Mouse (Mus musculus) liver, adult 2 months (tissue): ENCODE data around the gene Car14.

Source experiments
- CTCF ChIP-seq: fragments of 200-500 bp; IDR thresholded peaks from 2 replicates; pipeline ENCODE4 v1.5.1; 2011; ENCODE audit warnings: low read depth, low read length, control low read depth
- POLR2A ChIP-seq: fragments of 200-500 bp; IDR thresholded peaks from 2 replicates; pipeline ENCODE4 v1.6.1; 2011; ENCODE audit warnings: low read length, control low read depth; ENCODE audit not compliant: insufficient read depth; ENCODE audit errors: extremely low read depth

DNA sequence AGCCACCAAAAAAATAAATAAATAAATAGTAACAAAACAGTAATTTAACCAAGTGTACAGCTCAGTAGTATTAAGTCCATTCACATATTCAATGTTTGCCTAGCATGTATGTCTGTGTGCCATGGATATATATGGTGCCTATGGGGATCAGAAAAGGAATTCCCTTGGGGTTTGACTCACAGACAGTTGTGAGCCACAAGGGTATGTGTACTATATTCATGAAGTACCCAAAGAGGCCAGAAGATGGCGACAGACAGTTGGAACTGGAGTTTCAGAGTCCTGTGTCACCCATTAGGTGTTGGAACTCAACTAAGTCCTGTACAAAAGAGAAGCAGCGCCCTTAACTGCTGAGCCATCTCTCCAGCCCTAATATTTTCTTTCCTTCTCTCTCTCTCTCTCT is 42.7 kb downstream of the Car14 start:
- peak; percentile 41; the same call in 1 of the 2 replicates for TF ChIP-seq CTCF
- no peak for TF ChIP-seq POLR2A
